Mouse (Mus musculus) spleen, adult 18-20 months (tissue): ENCODE measurements at regions not wholly inside any gene's neighbourhood (a gene's known extent, or its start where the extent isn't known, plus 50 kb on each side); places are given as distances from the start of the nearest gene placed in this dataset.

Experiments used
- DNase-seq, 2 experiments: peaks; one replicate each; pipeline ENCODE4 v3.0.0; 2022; ENCODE audit warnings: mixed read lengths in 2 of 2

DNA sequence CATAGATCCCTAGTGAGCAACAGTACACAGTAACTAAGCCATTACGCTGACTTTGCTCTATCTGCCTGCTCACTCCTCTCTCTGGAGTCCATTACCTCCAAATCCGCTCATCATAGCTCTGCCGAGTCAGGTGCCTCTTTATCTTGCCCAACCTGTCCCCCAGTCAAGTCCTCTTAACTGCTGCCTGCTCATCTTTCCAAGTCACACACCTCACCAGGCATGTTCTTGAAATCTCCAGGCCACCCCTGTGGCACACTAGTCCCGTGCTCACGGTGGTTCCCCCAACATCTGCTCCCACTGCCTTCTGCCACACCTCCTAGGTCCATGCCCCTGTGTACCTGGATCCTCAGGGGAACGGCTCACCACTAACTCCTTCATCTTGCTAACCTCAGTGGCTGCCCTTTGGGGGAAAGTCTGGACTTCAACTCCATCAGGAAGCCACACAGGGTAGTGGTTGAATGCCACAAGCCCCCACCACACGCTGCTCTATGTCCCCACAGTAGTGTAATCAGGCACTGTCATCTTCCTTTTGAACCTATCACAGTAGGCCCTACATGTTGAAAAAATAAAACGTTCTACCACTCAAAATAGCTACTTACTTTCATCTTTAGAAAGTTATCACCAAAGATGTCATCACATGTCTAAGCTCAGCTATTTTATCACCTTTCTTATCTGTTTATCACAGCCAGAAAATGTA lies 126.3 kb upstream of the Klf14 start:
- no peak for DNase-seq

DNA sequence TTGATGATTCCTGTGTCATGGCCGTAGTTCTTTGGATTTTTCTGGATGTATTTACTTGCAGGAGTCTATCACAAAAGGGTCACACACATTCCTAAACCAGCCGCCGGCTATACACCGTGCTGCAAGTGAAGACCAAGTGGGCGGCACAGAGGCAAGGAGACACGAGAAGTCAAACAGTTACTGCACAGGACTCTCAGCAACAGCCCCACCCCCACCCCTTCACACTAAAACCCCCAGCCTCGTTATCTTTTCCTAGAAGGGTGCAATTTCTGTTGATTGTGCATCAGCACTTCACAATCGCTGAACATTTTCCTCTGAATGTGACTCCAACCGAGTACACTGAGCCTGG lies 126.9 kb upstream of the Klf14 start:
- no peak for DNase-seq

DNA sequence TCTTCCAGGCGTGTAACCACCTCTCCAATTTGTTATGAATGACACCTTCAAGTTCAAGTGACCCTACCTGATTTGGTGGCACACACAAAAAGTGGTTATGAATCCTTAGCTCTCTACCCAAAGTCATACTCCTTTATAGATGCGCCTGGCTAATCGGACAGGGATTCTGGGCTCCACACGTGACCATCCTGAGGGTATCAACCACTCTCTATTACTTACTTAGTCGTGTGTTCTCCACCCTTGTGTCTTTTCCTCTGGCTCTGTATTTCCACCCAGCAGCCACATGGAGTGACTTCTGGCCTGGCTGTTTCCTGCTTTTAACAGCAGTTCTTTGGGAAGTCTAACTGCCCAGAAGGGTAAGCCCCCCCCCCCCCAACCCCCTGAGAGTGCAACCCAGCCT lies 127.4 kb upstream of the Klf14 start:
- no peak for DNase-seq

GRCm38 (mm10) chr6:31086798-31087360 lies 128.0 kb upstream of the Klf14 start:
- no peak for DNase-seq

DNA sequence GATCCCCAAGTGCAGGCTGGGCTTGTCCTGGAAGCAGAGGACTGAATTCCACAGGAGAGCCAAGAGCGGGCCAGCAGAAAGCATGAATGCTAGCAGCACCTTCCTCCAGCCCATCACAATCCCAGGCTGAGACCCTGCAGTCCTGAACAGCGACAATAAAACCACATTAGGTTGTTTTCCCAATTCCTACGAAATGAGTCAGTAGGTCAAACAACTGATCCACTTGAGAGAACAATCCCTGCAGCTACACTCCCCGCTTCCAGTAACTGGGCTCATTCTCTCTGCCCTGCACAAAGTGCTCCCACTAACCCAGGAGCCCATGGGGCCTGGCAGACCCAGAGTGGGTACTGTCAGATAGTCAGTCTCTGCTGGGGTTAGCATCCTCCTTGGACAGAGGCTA lies 128.6 kb upstream of the Klf14 start:
- DNase-seq: no peak

- no peak for DNase-seq
Observed at GRCm38 (mm10) chr6:31088147-31088972, 129.5 kb upstream of the Klf14 start.

DNA sequence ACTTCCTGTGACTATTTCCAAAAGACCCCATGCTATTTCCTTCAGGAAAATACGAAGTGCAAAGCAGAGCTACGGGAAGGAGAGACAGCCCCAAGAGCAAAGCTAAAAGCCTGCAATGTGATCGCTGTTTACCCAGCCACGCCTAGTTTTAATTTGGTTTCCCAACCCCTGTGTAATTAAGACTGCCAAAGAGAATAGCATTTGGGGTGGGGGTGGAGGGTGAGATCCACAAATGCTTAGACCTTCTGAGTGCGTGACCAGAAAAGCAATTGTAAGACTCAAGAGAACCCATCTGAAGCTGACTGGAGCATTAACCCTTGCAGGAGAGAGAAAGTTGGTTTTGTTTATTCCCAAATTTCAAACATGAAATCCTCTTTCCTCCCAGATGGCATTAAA lies 130.1 kb upstream of the Klf14 start:
- DNase-seq: no peak

GRCm38 (mm10) chr6:31090288-31090687 lies 131.4 kb upstream of the Klf14 start:
- no peak for DNase-seq

- DNase-seq: no peak
Observed at GRCm38 (mm10) chr6:31090791-31091190, 131.9 kb upstream of the Klf14 start.

GRCm38 (mm10) chr6:31092324-31092723 lies 133.4 kb upstream of the Klf14 start:
- DNase-seq: no peak

DNA sequence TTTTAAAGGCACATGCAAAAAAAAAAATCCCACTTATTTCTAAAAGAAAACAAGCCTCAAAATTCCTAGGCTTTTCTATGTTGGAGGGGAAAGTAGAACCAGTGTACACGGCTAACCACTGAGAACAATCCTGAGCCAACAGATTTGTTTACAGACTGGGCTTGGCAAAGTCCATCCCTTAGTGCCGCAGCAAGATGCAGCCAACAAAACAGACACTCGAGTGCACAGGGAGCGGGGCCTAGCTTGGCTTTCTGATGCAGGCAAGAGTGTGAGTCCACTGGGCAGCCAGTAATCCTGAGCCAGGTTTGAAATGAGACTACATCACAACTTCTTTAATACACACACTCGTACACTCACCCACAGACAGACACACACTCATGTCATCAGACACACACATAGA lies 133.9 kb upstream of the Klf14 start:
- no peak for DNase-seq

DNA sequence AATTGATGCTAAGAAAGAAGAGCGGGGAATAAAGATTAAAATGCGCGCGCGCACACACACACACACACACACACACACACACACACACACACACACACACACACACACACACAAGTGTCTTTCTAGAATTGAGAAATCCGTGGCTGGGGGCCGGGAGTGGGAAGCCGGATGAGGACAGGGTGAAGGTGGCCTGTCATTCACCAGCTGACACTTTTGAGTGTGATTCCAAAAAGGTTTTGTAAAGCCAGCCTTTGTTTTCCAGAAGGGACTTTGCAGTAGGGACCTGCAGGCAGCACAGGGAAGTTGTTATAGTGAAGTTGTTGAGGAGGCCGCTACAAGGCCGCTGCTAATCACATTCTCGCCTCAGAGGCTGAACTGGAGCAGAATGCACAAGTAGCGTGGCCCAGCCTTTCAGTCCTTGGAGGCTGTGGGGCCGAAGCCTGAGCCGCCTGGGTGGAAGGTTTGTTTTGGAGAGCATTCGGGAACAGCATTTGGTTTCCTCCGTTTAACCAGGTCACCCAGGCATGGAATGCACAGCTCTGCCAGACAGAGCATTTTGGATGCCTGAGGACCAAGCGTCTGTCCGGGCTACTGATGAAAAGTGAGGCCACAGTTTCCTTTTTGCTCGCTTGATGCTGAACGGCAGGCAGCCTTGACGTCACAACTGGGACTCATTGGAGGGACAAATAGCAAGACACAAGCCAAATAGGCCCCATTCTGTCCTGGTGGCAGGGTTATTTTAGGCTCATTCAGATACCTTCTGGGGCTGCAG lies 137.3 kb upstream of the Klf14 start:
- DNase-seq: no peak

DNA sequence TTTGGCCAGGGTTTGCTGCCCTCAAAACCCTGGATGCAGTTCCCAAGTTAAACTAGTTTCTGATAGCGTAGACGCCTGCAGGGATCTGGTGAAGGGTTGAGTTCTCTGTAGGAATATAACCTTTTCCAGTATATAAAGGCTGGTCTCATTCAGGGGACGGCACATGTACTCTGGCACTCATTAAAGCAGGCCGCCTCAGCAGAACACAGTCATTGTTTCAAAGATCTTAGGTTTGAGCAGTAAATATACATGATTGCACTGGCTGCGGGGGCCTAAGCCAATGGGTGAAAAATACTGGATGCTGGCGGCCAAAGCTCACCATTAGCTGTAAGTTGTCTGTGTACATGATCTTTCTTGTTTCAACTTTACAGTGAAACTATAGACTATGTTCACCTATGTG lies 137.9 kb upstream of the Klf14 start:
- no peak for DNase-seq

DNA sequence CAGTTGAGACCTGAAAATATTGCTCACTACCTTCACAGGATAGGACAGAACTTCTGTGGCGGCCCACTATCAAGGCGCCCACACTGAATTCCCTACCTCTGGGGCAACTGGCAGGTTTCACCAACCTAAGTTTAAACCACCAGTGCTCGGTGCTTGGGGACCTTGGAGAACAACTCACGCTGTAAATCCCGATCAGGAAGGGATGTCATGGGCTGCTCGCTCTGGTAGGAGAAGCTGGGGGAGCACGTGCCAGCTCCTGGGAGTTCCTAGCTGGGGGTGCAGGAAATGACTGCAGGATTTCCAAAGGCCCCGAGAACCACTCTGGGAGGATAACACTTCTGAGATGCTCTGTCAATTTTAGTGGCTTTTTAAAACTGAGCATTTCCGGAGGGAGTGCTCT lies 138.4 kb upstream of the Klf14 start:
- no peak for DNase-seq

- DNase-seq: no peak
Observed at GRCm38 (mm10) chr6:31098106-31098505, 139.2 kb upstream of the Klf14 start.

DNA sequence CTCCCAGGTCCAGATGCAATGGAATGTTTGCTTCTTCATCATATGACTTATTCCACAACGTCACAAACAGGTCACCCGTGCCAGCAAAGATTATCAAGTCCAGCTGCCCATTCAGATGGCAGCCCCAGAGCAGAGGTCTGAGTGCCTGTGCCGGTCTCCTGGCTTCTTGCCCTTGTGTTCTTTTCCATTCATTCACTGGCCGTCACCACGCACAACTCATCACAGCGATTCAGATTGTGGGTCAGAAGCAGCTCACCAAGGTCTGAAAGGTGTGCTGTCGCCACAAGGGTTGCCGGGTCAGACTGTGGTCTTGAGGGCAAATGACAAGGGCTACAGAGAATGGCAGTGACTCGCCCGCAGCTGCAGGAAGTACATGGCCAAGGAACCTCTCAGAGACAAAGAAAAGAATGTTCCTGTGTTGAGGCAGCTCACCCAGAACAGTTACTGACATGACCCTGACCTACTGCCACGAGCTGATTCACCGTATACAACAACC lies 141.3 kb upstream of the Klf14 start:
- DNase-seq: no peak

GRCm38 (mm10) chr6:31100749-31101148 lies 141.9 kb upstream of the Klf14 start:
- DNase-seq: no peak

DNA sequence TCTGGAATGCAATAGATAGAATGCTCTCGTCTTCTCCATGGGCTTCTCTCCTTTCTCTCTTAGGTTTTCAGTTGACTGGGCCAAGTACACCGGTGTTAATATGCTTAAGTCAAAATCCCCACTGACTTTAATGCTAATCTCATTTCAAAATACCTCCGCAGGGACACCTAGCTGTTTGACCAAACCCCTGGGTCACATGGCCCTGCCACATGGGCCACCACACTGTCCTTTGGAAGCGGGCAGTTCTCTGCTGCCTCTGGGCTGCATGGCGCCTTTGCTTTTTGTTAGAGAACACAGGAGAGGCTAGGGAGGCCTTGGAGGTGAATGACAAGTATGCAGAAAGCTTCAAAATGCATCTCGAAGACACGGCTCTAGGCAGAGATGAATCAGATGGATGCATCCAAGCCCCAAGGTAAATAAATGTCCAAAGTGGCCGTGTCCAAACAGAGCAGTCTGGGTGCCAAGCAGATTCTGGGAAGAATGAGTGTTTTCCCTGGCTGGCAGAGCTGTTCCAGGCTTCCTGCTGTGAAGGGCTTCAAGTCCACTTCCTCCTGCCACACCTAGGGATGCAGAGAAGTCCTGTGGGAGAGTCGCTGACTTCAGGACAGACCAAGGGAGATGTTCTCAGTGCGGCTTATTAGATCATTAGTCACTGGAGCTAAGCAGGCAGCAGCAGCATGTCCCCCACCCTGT lies 147.4 kb upstream of the Klf14 start:
- no peak for DNase-seq

DNA sequence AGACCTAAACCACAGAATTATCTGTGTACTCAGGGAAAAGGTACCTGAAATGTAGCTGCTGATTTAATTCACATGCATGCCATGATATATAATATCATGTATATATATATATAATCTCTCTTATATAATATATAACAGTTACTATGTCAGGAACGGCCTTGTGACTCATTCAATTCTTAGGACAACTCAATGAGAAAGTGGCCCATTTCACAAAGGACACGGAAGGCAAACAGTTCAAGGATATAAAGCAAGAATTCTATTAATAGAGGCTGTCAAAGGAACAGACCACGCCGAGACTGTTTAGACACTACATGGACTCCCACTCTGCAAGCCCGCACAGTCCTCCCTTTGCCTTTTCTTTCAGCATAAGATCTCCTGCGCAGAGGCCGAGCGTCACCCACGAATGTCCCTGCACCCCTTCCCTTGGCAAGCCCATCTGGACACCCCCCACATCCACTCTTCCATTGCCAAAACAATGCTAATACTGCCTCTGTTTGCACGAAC lies 148.0 kb upstream of the Klf14 start:
- no peak for DNase-seq

- DNase-seq: no peak
Observed at GRCm38 (mm10) chr6:31107360-31107759, 148.5 kb upstream of the Klf14 start.

GRCm38 (mm10) chr6:31107916-31108685 lies 149.2 kb upstream of the Klf14 start:
- no peak for DNase-seq

DNA sequence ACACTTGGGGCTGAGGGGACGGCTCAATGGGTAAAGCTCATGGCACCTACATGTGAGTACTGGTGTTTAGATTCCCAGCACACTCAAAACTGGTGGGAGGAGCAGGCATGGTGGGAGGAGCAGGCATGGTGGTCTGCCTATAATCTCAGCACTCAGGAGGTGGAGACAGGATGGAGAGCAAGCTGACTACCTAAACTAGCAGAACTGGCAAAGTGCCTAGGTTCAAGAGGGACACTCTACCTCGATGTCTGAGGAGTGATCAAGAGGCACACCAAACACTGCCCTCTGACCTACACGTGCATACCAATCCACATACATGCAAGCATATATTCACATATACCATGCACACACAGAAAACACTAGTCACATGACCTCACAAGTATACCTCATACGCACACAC lies 150.7 kb upstream of the Klf14 start:
- DNase-seq: no peak
